ENCODE assay signal across 8 mouse cellular contexts in genomic region chr6:144782866-144783265, GRCm38 (mm10). TPM values are rescaled to one million over a fixed set of nuclear protein-coding genes. Genes with fewer than 3 reads are reported as not detected.
DNase-seq lines count a peak whose midpoint lies in the region; ATAC-seq and TF ChIP-seq lines count a peak whose summit lies in the region.

No protein-coding gene starts in this region.

- H3K9ac ChIP-seq in lung, embryonic 14.5 days = peak overlapping the region; percentile 76
- H3K9ac ChIP-seq in intestine, postnatal 0 days (ENCODE audit: low read depth, low read length) = no peak overlapping the region
- H3K9ac ChIP-seq in midbrain, embryonic 15.5 days = peak overlapping the region; percentile 84

- ATAC-seq in lung, embryonic 14.5 days (ENCODE audit: insufficient read depth) = no peak
- ATAC-seq in intestine, postnatal 0 days = no peak
- no peak for ATAC-seq in midbrain, embryonic 15.5 days (replicated peaks)
- no peak for ATAC-seq in inflammation-experienced regulatory T-cells, adult 6 months

- H3K4me1 ChIP-seq in lung, embryonic 14.5 days (ENCODE audit: insufficient read depth) = peaks cover 6% of the 10 kb centered on the region; the same call in 1 of the 2 replicates
- no peaks in the 10 kb centered on the region for H3K4me1 ChIP-seq in intestine, postnatal 0 days (replicated peaks; ENCODE audit: control insufficient read depth, insufficient read depth, low read length)
- H3K4me1 ChIP-seq in midbrain, embryonic 15.5 days = peaks cover 13% of the 10 kb centered on the region

- TF ChIP-seq CTCF in lung, embryonic 14.5 days (IDR thresholded peaks at IDR 0.05; ENCODE audit: low read depth) = no peak
- no peak for TF ChIP-seq CTCF in intestine, postnatal 0 days (IDR thresholded peaks at IDR 0.05; ENCODE audit: low read depth)

- H3K27ac ChIP-seq in lung, embryonic 14.5 days (ENCODE audit: low read depth) = no peak overlapping the region
- no peak overlapping the region for H3K27ac ChIP-seq in intestine, postnatal 0 days (ENCODE audit: low read depth, low read length)
- peak overlapping the region; percentile 77 for H3K27ac ChIP-seq in midbrain, embryonic 15.5 days

- H3K27me3 ChIP-seq in lung, embryonic 14.5 days (ENCODE audit: insufficient read depth, low read length) = no peaks in the 10 kb centered on the region
- H3K27me3 ChIP-seq in intestine, postnatal 0 days (replicated peaks; ENCODE audit: control insufficient read depth, insufficient read depth, low read length) = 0 out of 2 replicates have a peak, but pooled peaks cover 8% of the 10 kb centered on the region
- H3K27me3 ChIP-seq in midbrain, embryonic 15.5 days (replicated peaks) = peaks cover 4% of the 10 kb centered on the region

- H3K4me3 ChIP-seq in lung, embryonic 14.5 days (ENCODE audit: low read depth, low read length) = peak overlapping the region; percentile 73
- H3K4me3 ChIP-seq in intestine, postnatal 0 days (ENCODE audit: low read depth, low read length) = peak overlapping the region; percentile 86
- H3K4me3 ChIP-seq in midbrain, embryonic 15.5 days = peak overlapping the region; percentile 81

- DNase-seq in adrenal gland, adult 2 months = peak; percentile 43
- DNase-seq in adrenal gland, postnatal 10 days = no peak
- peak; percentile 39 for DNase-seq in lung, embryonic 14.5 days
- DNase-seq in lung, postnatal 25 days (ENCODE audit: low spot score) = no peak
- no peak for DNase-seq in thymus, postnatal 36 days

- no peaks in the 10 kb centered on the region for H3K9me3 ChIP-seq in lung, embryonic 14.5 days (ENCODE audit: low read depth, low read length)
- no peaks in the 10 kb centered on the region for H3K9me3 ChIP-seq in intestine, postnatal 0 days (ENCODE audit: control insufficient read depth)
- H3K9me3 ChIP-seq in midbrain, embryonic 15.5 days = no peaks in the 10 kb centered on the region

- H3K4me2 ChIP-seq in lung, embryonic 14.5 days = peak overlapping the region; percentile 89
- peak overlapping the region; percentile 93 for H3K4me2 ChIP-seq in intestine, postnatal 0 days (replicated peaks; ENCODE audit: low read depth)
- peak overlapping the region; percentile 94 for H3K4me2 ChIP-seq in midbrain, embryonic 15.5 days

- no peaks in the 10 kb centered on the region for H3K36me3 ChIP-seq in lung, embryonic 14.5 days (ENCODE audit: insufficient read depth)
- H3K36me3 ChIP-seq in intestine, postnatal 0 days (ENCODE audit: control insufficient read depth, insufficient read depth) = no peaks in the 10 kb centered on the region
- H3K36me3 ChIP-seq in midbrain, embryonic 15.5 days (replicated peaks) = no peaks in the 10 kb centered on the region

- WGBS in lung, embryonic 14.5 days = 8% methylated on average over 12 of the region's 12 CpGs
- 34% methylated on average over 12 of the region's 12 CpGs for WGBS in intestine, postnatal 0 days
- 5% methylated on average over 12 of the region's 12 CpGs for WGBS in midbrain, embryonic 15.5 days

RNA-seq across cellular contexts. Expression of gene Sox5, which starts 1.1 kb away (rescaled TPM):
- total RNA-seq in adrenal gland, adult 2 months (2021) = 10 to 100 TPM; 17.1 to 17.4 TPM
- polyA plus RNA-seq in adrenal gland, adult 2 months (2012; rRNA removed) = 3.7 and 4.2 TPM in 2 replicates
- total RNA-seq in adrenal gland, postnatal 10 days (2021) = 10 to 100 TPM; 11.9 to 20.4 TPM
- 21.3 and 22.3 TPM in 2 replicates for polyA plus RNA-seq in lung, embryonic 14.5 days (2014; fragmentation: Nextera tagmentation; extraction: Ambion mirVana)
- polyA plus RNA-seq in intestine, postnatal 0 days (2015; fragmentation: Nextera tagmentation; extraction: Ambion mirVana) = 3.3 TPM in 2 replicates
- polyA plus RNA-seq in midbrain, embryonic 15.5 days (2015; fragmentation: Nextera tagmentation; extraction: Ambion mirVana) = 47.5 and 49.3 TPM in 2 replicates
- polyA plus RNA-seq in inflammation-experienced regulatory T-cells, adult 6 months (2017; shearing (Covaris generic)) = under 1 TPM in 1 of 3 experiments, not detected in 2; 0.27 TPM

Comparison
In these comparisons a context has a peak if more than half of its experiments do, and no peak if none do; other contexts are left out.
1. DNase-seq: peak in adrenal gland, adult 2 months (single experiment) and lung, embryonic 14.5 days (single experiment); none in adrenal gland, postnatal 10 days (single experiment), lung, postnatal 25 days (single experiment) and thymus, postnatal 36 days (0 of 2).
2. Peak in every context shown above with its lines, with median percentiles within 50 percentile points of each other: H3K4me2 ChIP-seq and H3K4me3 ChIP-seq.